Mouse (Mus musculus) hindbrain, embryonic 11.5 days (tissue): ENCODE data around the gene Tedc1. TPM values are rescaled to one million over a fixed set of nuclear protein-coding genes. Genes with fewer than 3 reads are reported as not detected.
A peak's percentile ranks its signal among the peaks of the same experiment; 100 is the strongest.

Source experiments
- ATAC-seq: fragments of 200-750 bp; cut with Nextera tagmentation; 2 replicates; pipeline ENCODE4 v1.8.0; 2017; ENCODE audit warnings: mild to moderate bottlenecking, moderate TSS enrichment, moderate library complexity; ENCODE audit not compliant: low FRiP score
- DNase-seq: peaks from one replicate; pipeline ENCODE4 v3.0.0-alpha.2; 2015; ENCODE audit warnings: low spot score
- H3K27ac ChIP-seq: fragments of 300-500 bp; sonication (generic); 2 replicates; pipeline ENCODE4 v1.5.1; 2014; ENCODE audit warnings: mild to moderate bottlenecking, low read depth, low read length
- H3K27me3 ChIP-seq: fragments of 300-500 bp; sonication (generic); 2 replicates; pipeline ENCODE4 v1.6.1; 2014; ENCODE audit warnings: mild to moderate bottlenecking, low read length, moderate library complexity, mixed read lengths; ENCODE audit not compliant: control insufficient read depth, insufficient read depth
- H3K36me3 ChIP-seq: fragments of 300-500 bp; sonication (generic); 2 replicates; pipeline ENCODE4 v1.6.1; 2014; ENCODE audit warnings: mild to moderate bottlenecking, low read length, moderate library complexity, mixed read lengths; ENCODE audit not compliant: control insufficient read depth, insufficient read depth
- H3K4me1 ChIP-seq: fragments of 300-500 bp; sonication (generic); replicated peaks from 2 replicates; pipeline ENCODE4 v1.6.1; 2014; ENCODE audit warnings: low read length, mixed read lengths; ENCODE audit not compliant: control insufficient read depth, insufficient read depth
- H3K4me2 ChIP-seq: fragments of 300-500 bp; sonication (generic); replicated peaks from 2 replicates; pipeline ENCODE4 v1.6.1; 2014; ENCODE audit warnings: mild to moderate bottlenecking, low read depth, low read length
- H3K4me3 ChIP-seq: fragments of 300-500 bp; sonication (generic); 2 replicates; pipeline ENCODE4 v1.5.1; 2014; ENCODE audit warnings: low read depth, low read length
- H3K9ac ChIP-seq: fragments of 300-500 bp; sonication (generic); 2 replicates; pipeline ENCODE4 v1.6.1; 2014; ENCODE audit warnings: low read depth, low read length
- H3K9me3 ChIP-seq: fragments of 300-500 bp; sonication (generic); 2 replicates; pipeline ENCODE4 v1.6.1; 2016; ENCODE audit warnings: low read length; ENCODE audit not compliant: control insufficient read depth
- WGBS: fragments of 180-500 bp; shearing (Covaris S2); extraction: QIAGEN DNeasy Blood & Tissue Kit; methylation state at CpG from one replicate; pipeline ENCODE4 v1.1.7; 2014; 5-methylcytosine and 5-hydroxymethylcytosine counted together
- polyA plus RNA-seq: library from polyadenylated mRNA; unstranded; fragments of >200 nt; fragmentation: Nextera tagmentation; extraction: Ambion mirVana; gene quantifications from 2 replicates; pipeline ENCODE4 v1.2.1, GENCODE M21; 2014

The Tedc1 gene
- polyA plus RNA-seq, 1 experiment from 2014 or later, result 28.8 TPM

GRCm38 (mm10) chr12:113143164-113143563 lies 13.1 kb upstream of the Tedc1 start:
- 63% methylated on average over 7 of the region's 7 CpGs for WGBS
- no peak for DNase-seq
- Histone ChIP-seq H3K9ac (peak overlapping the region; percentile 75; the same call in 1 of the 2 replicates), H3K27me3 (no peaks in the 10 kb centered on the region), H3K4me1 (peaks cover 27% of the 10 kb centered on the region), H3K4me2 (no peak overlapping the region), H3K9me3 (no peaks in the 10 kb centered on the region), H3K27ac (no peak overlapping the region), H3K36me3 (no peaks in the 10 kb centered on the region; the same call in 1 of the 2 replicates), H3K4me3 (no peak overlapping the region)
- ATAC-seq, result no peak

- no peaks in the 10 kb centered on the region for H3K27me3 ChIP-seq
- H3K4me3 ChIP-seq, result 0 out of 2 replicates have a peak overlapping the region, but pooled peaks have one; percentile 8
- no peaks in the 10 kb centered on the region; the same call in 1 of the 2 replicates for H3K36me3 ChIP-seq
- H3K4me1 ChIP-seq, result peaks cover 24% of the 10 kb centered on the region
- no peak overlapping the region for H3K9ac ChIP-seq
- ATAC-seq (no peak), DNase-seq (peak; percentile 60)
- no peak overlapping the region for H3K27ac ChIP-seq
- H3K9me3 ChIP-seq, result no peaks in the 10 kb centered on the region
- H3K4me2 ChIP-seq, result no peak overlapping the region
- 79% methylated on average over 20 of the region's 20 CpGs for WGBS
Observed at GRCm38 (mm10) chr12:113144001-113144756, 12.0 kb upstream of the Tedc1 start.

- 90% methylated on average over 16 of the region's 16 CpGs for WGBS
- DNase-seq (no peak), ATAC-seq (no peak)
- Histone ChIP-seq H3K27ac (no peak overlapping the region), H3K4me3 (no peak overlapping the region), H3K4me2 (no peak overlapping the region), H3K9ac (no peak overlapping the region), H3K9me3 (no peaks in the 10 kb centered on the region), H3K27me3 (no peaks in the 10 kb centered on the region), H3K4me1 (peaks cover 19% of the 10 kb centered on the region), H3K36me3 (no peaks in the 10 kb centered on the region; the same call in 1 of the 2 replicates)
Observed at GRCm38 (mm10) chr12:113144886-113145285, 11.3 kb upstream of the Tedc1 start.

GRCm38 (mm10) chr12:113145591-113145990 lies 10.6 kb upstream of the Tedc1 start:
- Histone ChIP-seq H3K9me3 (no peaks in the 10 kb centered on the region), H3K36me3 (no peaks in the 10 kb centered on the region; the same call in 1 of the 2 replicates), H3K27me3 (peaks cover 2% of the 10 kb centered on the region; the same call in 1 of the 2 replicates), H3K4me3 (no peak overlapping the region), H3K9ac (no peak overlapping the region), H3K4me2 (no peak overlapping the region), H3K27ac (no peak overlapping the region), H3K4me1 (peaks cover 19% of the 10 kb centered on the region)
- WGBS, result 90% methylated on average over 5 of the region's 5 CpGs
- ATAC-seq (peak; percentile 4; the same call in 1 of the 2 replicates), DNase-seq (no peak)

GRCm38 (mm10) chr12:113146112-113147057 lies 9.8 kb upstream of the Tedc1 start, which contains the start of gene Crip1:
Gene Crip1 (plus strand): TSS chr12:113146316.
- H3K4me2 ChIP-seq, result peak within 1 kb of the TSS; percentile 12; the same call in 1 of the 2 replicates
- no peaks in the 10 kb centered on the region; the same call in 1 of the 2 replicates for H3K36me3 ChIP-seq
- H3K4me3 ChIP-seq, result no peak within 1 kb of the TSS
- H3K27ac ChIP-seq, result no peak within 1 kb of the TSS
- peaks cover 6% of the 10 kb centered on the region; the same call in 1 of the 2 replicates for H3K27me3 ChIP-seq
- H3K9ac ChIP-seq, result peak within 1 kb of the TSS; percentile 4; the same call in 1 of the 2 replicates
- ATAC-seq (peak; percentile 33; the same call in 1 of the 2 replicates), DNase-seq (peak; percentile 87)
- peaks cover 16% of the 10 kb centered on the region for H3K4me1 ChIP-seq
- 6% methylated on average over 45 of the region's 45 CpGs for WGBS
- H3K9me3 ChIP-seq, result no peaks in the 10 kb centered on the region

GRCm38 (mm10) chr12:113147481-113147880 lies 8.7 kb upstream of the Tedc1 start:
- H3K9ac ChIP-seq, result no peak overlapping the region
- no peak overlapping the region for H3K27ac ChIP-seq
- peaks cover 8% of the 10 kb centered on the region; the same call in 1 of the 2 replicates for H3K27me3 ChIP-seq
- H3K9me3 ChIP-seq, result no peaks in the 10 kb centered on the region
- no peak overlapping the region for H3K4me3 ChIP-seq
- 86% methylated on average over 8 of the region's 8 CpGs for WGBS
- H3K36me3 ChIP-seq, result no peaks in the 10 kb centered on the region; the same call in 1 of the 2 replicates
- ATAC-seq, result no peak
- H3K4me1 ChIP-seq, result peaks cover 9% of the 10 kb centered on the region
- DNase-seq, result no peak
- H3K4me2 ChIP-seq, result no peak overlapping the region

GRCm38 (mm10) chr12:113148381-113149035 lies 7.7 kb upstream of the Tedc1 start:
- Histone ChIP-seq H3K9ac (no peak overlapping the region), H3K27ac (no peak overlapping the region), H3K4me1 (0 out of 2 replicates have a peak, but pooled peaks cover 4% of the 10 kb centered on the region), H3K4me2 (no peak overlapping the region), H3K9me3 (no peaks in the 10 kb centered on the region), H3K4me3 (no peak overlapping the region), H3K36me3 (no peaks in the 10 kb centered on the region; the same call in 1 of the 2 replicates), H3K27me3 (peaks cover 8% of the 10 kb centered on the region; the same call in 1 of the 2 replicates)
- ATAC-seq (no peak), DNase-seq (no peak)
- WGBS, result 37% methylated on average over 16 of the region's 16 CpGs

- 0 out of 2 replicates have a peak, but pooled peaks cover 4% of the 10 kb centered on the region for H3K4me1 ChIP-seq
- no peak overlapping the region for H3K4me2 ChIP-seq
- WGBS, result 71% methylated on average over 4 of the region's 4 CpGs
- H3K9ac ChIP-seq, result no peak overlapping the region
- no peak for DNase-seq
- peaks cover 12% of the 10 kb centered on the region; the same call in 1 of the 2 replicates for H3K27me3 ChIP-seq
- no peak overlapping the region for H3K4me3 ChIP-seq
- no peaks in the 10 kb centered on the region; the same call in 1 of the 2 replicates for H3K36me3 ChIP-seq
- no peak overlapping the region for H3K27ac ChIP-seq
- H3K9me3 ChIP-seq, result no peaks in the 10 kb centered on the region
- no peak for ATAC-seq
Observed at GRCm38 (mm10) chr12:113149341-113149740, 6.9 kb upstream of the Tedc1 start.
